Comparison of ENCODE assay signal across 24 mouse cellular contexts in the genomic region with DNA sequence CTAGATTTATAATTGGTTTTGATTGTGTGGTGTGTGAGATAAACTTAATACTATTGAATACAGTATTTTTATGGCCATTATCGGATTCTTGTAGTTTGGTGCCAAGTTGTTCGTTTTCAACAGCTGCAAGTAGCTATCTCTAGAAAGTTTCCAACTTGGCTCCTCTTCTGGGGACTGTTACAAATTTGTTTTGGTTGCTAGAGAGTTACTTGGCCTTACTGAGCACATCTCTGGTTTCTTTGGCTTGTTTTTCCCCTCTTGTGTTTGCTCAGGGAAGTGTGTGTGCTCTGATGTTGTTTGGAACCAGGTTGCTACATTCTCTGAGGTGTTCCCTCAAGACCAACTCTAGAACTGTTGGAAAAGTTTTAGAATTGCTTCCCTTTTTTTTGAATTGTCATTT. TPM values are rescaled to one million over a fixed set of nuclear protein-coding genes. Genes with fewer than 3 reads are reported as not detected.
DNase-seq lines count a peak whose midpoint lies in the region; ATAC-seq and TF ChIP-seq lines count a peak whose summit lies in the region.
"Had no signal": no experiment of that assay in that cellular context is flagged by ENCODE, and none has a peak within 500 bp of the region (broad histone marks: within the 10 kb centered on the region; RNA-seq: fewer than 3 reads in every experiment).

No protein-coding gene starts in this region.

- no peaks in the 10 kb centered on the region for H3K27me3 ChIP-seq in heart, embryonic 15.5 days
- no peaks in the 10 kb centered on the region for H3K27me3 ChIP-seq in heart, embryonic 10.5 days (ENCODE audit: insufficient read depth, poor library complexity, severe bottlenecking)
- H3K27me3 ChIP-seq in lung, postnatal 0 days (replicated peaks; ENCODE audit: insufficient read depth, low read length) = no peaks in the 10 kb centered on the region
- H3K27me3 ChIP-seq: liver, embryonic 12.5 days; midbrain, embryonic 15.5 days; neural tube, embryonic 12.5 days had no signal

- no peak for TF ChIP-seq EP300 in lung, postnatal 0 days (IDR thresholded peaks at IDR 0.05)

- peaks cover 4% of the 10 kb centered on the region; the same call in 1 of the 2 replicates for H3K4me1 ChIP-seq in heart, embryonic 15.5 days (replicated peaks)
- no peaks in the 10 kb centered on the region for H3K4me1 ChIP-seq in heart, embryonic 10.5 days
- no peaks in the 10 kb centered on the region for H3K4me1 ChIP-seq in lung, postnatal 0 days (ENCODE audit: insufficient read depth, low read depth, low read length)
- H3K4me1 ChIP-seq: forebrain, embryonic 10.5 days; midbrain, embryonic 15.5 days; neural tube, embryonic 12.5 days had no signal

- peak; percentile 27 for DNase-seq in gastrocnemius, adult 18-20 months (ENCODE audit: low spot score)
- no peak for DNase-seq in gastrocnemius, postnatal 36 days
- DNase-seq in heart, embryonic 10.5 days (ENCODE audit: low spot score) = no peak
- DNase-seq in lung, postnatal 0 days (ENCODE audit: low spot score) = peak; percentile 40
- no peak for DNase-seq in lung, adult 18-20 months
- peak; percentile 10 for DNase-seq in skeletal muscle tissue, adult 2 months (ENCODE audit: low read depth, low spot score)
- DNase-seq in cerebellum, adult 18-20 months = no peak
- DNase-seq: adrenal gland, postnatal 25 days; cerebellum, adult 9-10 months; gastrocnemius, postnatal 14 days; kidney, adult 18-20 months; kidney, postnatal 4 days; layer of hippocampus, adult 9-11 months; right cerebral cortex, postnatal 14 days; spleen, adult 18-20 months had no signal

- H3K4me2 ChIP-seq in heart, embryonic 15.5 days = no peak overlapping the region
- no peak overlapping the region for H3K4me2 ChIP-seq in lung, postnatal 0 days (replicated peaks; ENCODE audit: low read depth, low read length)
- H3K4me2 ChIP-seq: hindbrain, embryonic 14.5 days; liver, embryonic 12.5 days; midbrain, embryonic 15.5 days; neural tube, embryonic 12.5 days had no signal

- no peak for TF ChIP-seq CTCF in lung, postnatal 0 days (IDR thresholded peaks at IDR 0.05)

- no peak overlapping the region for H3K4me3 ChIP-seq in heart, embryonic 15.5 days
- no peak overlapping the region for H3K4me3 ChIP-seq in heart, embryonic 10.5 days
- no peak overlapping the region for H3K4me3 ChIP-seq in lung, postnatal 0 days (ENCODE audit: low read depth, low read length)
- H3K4me3 ChIP-seq: forebrain, embryonic 10.5 days; liver, embryonic 12.5 days; midbrain, embryonic 15.5 days; neural tube, embryonic 12.5 days had no signal

- WGBS in heart, embryonic 15.5 days = 58% methylated on average over 2 of the region's 2 CpGs
- WGBS in heart, embryonic 10.5 days = 66% methylated on average over 2 of the region's 2 CpGs
- WGBS in lung, postnatal 0 days = 51% methylated on average over 2 of the region's 2 CpGs

- H3K36me3 ChIP-seq in heart, embryonic 15.5 days = no peaks in the 10 kb centered on the region
- H3K36me3 ChIP-seq in heart, embryonic 10.5 days = no peaks in the 10 kb centered on the region
- no peaks in the 10 kb centered on the region for H3K36me3 ChIP-seq in lung, postnatal 0 days (ENCODE audit: insufficient read depth, low read length)
- H3K36me3 ChIP-seq: forebrain, embryonic 10.5 days; liver, embryonic 12.5 days; midbrain, embryonic 15.5 days; neural tube, embryonic 12.5 days had no signal

- no peak overlapping the region for H3K9ac ChIP-seq in heart, embryonic 15.5 days
- H3K9ac ChIP-seq in lung, postnatal 0 days (replicated peaks; ENCODE audit: low read depth) = no peak overlapping the region
- H3K9ac ChIP-seq: hindbrain, embryonic 14.5 days; liver, embryonic 12.5 days; midbrain, embryonic 15.5 days; neural tube, embryonic 12.5 days had no signal

- no peak for ATAC-seq in heart, embryonic 15.5 days (replicated peaks; ENCODE audit: insufficient number of reproducible peaks, insufficient read depth, low FRiP score, low read depth)
- ATAC-seq in lung, postnatal 0 days = no peak
- ATAC-seq: CD4-positive, CD25-positive, alpha-beta regulatory T cell, adult 4 months; forebrain, embryonic 16.5 days; inflammation-experienced regulatory T-cells, adult 6 months; liver, embryonic 12.5 days; midbrain, embryonic 15.5 days had no signal

- no peaks in the 10 kb centered on the region for H3K9me3 ChIP-seq in heart, embryonic 15.5 days (replicated peaks)
- H3K9me3 ChIP-seq in heart, embryonic 10.5 days = no peaks in the 10 kb centered on the region
- no peaks in the 10 kb centered on the region for H3K9me3 ChIP-seq in lung, postnatal 0 days (ENCODE audit: low read length)
- H3K9me3 ChIP-seq: forebrain, embryonic 10.5 days; liver, embryonic 12.5 days; midbrain, embryonic 15.5 days; neural tube, embryonic 12.5 days had no signal

- H3K27ac ChIP-seq in heart, embryonic 15.5 days = peak overlapping the region; percentile 49; the same call in 1 of the 2 replicates
- no peak overlapping the region for H3K27ac ChIP-seq in heart, embryonic 10.5 days
- no peak overlapping the region for H3K27ac ChIP-seq in lung, postnatal 0 days (ENCODE audit: low read length)
- H3K27ac ChIP-seq: forebrain, embryonic 10.5 days; hindbrain, embryonic 14.5 days; liver, embryonic 12.5 days; midbrain, embryonic 15.5 days; neural tube, embryonic 12.5 days had no signal

- intact Hi-C loops in gastrocnemius, postnatal 36 days (cut with DNase I) = no loop called here

RNA-seq across cellular contexts. Expression of a gene that starts 27.2 kb away (rescaled TPM):
- 10 to 100 TPM; 40.3 to 42.8 TPM for total RNA-seq in gastrocnemius, adult 18-20 months (2021)
- 10 to 100 TPM; 36.6 to 53.7 TPM for total RNA-seq in gastrocnemius, postnatal 36 days (2021)
- polyA plus RNA-seq in heart, embryonic 15.5 days (2015; fragmentation: Nextera tagmentation; extraction: Ambion mirVana) = 33.0 and 37.9 TPM in 2 replicates
- 41.9 and 45.6 TPM in 2 replicates for polyA plus RNA-seq in heart, embryonic 10.5 days (2016; fragmentation: Nextera tagmentation; extraction: Ambion mirVana)
- 47.3 and 53.9 TPM in 2 replicates for polyA plus RNA-seq in lung, postnatal 0 days (2015; fragmentation: Nextera tagmentation; extraction: Ambion mirVana)

Comparison
In these comparisons a context has a peak if more than half of its experiments do, and no peak if none do; other contexts are left out.
1. DNase-seq: peak in gastrocnemius, adult 18-20 months (single experiment), lung, postnatal 0 days (single experiment) and skeletal muscle tissue, adult 2 months (single experiment); none in gastrocnemius, postnatal 36 days (0 of 2), heart, embryonic 10.5 days (single experiment), lung, adult 18-20 months (0 of 2) and cerebellum, adult 18-20 months (0 of 2).